Mouse (Mus musculus): ENCODE results near the gene Prg3. TPM values are rescaled to one million over a fixed set of nuclear protein-coding genes. Genes with fewer than 3 reads are reported as not detected.
A peak's percentile ranks its signal among the peaks of the same experiment; 100 is the strongest.

Gene Prg3
- total and polyA plus RNA-seq, 3 experiments: not detected

GRCm38 (mm10) chr2:84941332-84941731, 46.7 kb upstream of the Prg3 start:
- no peaks in the 10 kb centered on the region for H3K27me3 ChIP-seq (ENCODE audit: control insufficient read depth in 1 of 2, insufficient read depth in 2 of 2, low read length in 2 of 2)
- H3K9ac ChIP-seq (ENCODE audit: control insufficient read depth, low read depth, low read length, poor library complexity, severe bottlenecking): no peak overlapping the region
- H3K4me1 ChIP-seq (ENCODE audit: control insufficient read depth in 1 of 2, insufficient read depth in 2 of 2, low read length in 2 of 2): peaks cover 9 to 20% of the 10 kb centered on the region in 2 experiments
- H3K9me3 ChIP-seq (replicated peaks; ENCODE audit: insufficient read depth, low read length): no peaks in the 10 kb centered on the region
- peaks cover 10 to 22% of the 10 kb centered on the region in 2 experiments for H3K36me3 ChIP-seq (ENCODE audit: control insufficient read depth in 1 of 2, insufficient read depth in 2 of 2, low read length in 2 of 2)
- no peak overlapping the region for H3K4me3 ChIP-seq (ENCODE audit: control insufficient read depth in 1 of 2, insufficient read depth in 1 of 2, low read depth in 2 of 2, low read length in 2 of 2)
- peaks cover 28% of the 10 kb centered on the region for H3K79me2 ChIP-seq (ENCODE audit: control insufficient read depth, insufficient read depth, low read length, poor library complexity)
- no peak for DNase-seq (ENCODE audit: low read depth, low spot score)
- TF ChIP-seq GATA1 (IDR thresholded peaks at IDR 0.05; ENCODE audit: low read depth, low read length) (peak; percentile 23; the same call in 1 of the 2 replicates), ETS1 (IDR thresholded peaks at IDR 0.05; ENCODE audit: low read depth, low read length) (no peak)
- no peak overlapping the region for H3K27ac ChIP-seq (ENCODE audit: control insufficient read depth, low read depth, low read length)

- no peak for TF ChIP-seq TAL1 (IDR thresholded peaks at IDR 0.05; ENCODE audit: low read length)
- TF ChIP-seq ZNF384 (IDR thresholded peaks at IDR 0.05; ENCODE audit: low read depth, low read length): no peak
- no peak for TF ChIP-seq KAT2A (conservative IDR thresholded peaks at IDR 0.05; ENCODE audit: low read depth, low read length)
- TF ChIP-seq USF2 (IDR thresholded peaks at IDR 0.05; ENCODE audit: borderline replicate concordance in 1 of 2, insufficient read depth in 1 of 2, low read depth in 1 of 2, low read length in 2 of 2): no peak
- no peak for TF ChIP-seq MEF2A (IDR thresholded peaks at IDR 0.05; ENCODE audit: extremely low read depth, insufficient replicate concordance, low read depth, low read length, poor library complexity, severe bottlenecking)
- TF ChIP-seq RCOR1 (IDR thresholded peaks at IDR 0.05; ENCODE audit: low read depth, low read length): no peak
- TF ChIP-seq ZMIZ1 (IDR thresholded peaks at IDR 0.05; ENCODE audit: low read depth, low read length): no peak
- no peak for TF ChIP-seq GABPA (IDR thresholded peaks at IDR 0.05; ENCODE audit: low read depth, low read length)
- no peak for TF ChIP-seq ELF1 (IDR thresholded peaks at IDR 0.05; ENCODE audit: low read depth, low read length)
- no peak for TF ChIP-seq E2F4 (IDR thresholded peaks at IDR 0.05; ENCODE audit: borderline replicate concordance, low read depth, low read length)
- TF ChIP-seq MAFK (IDR thresholded peaks at IDR 0.05; ENCODE audit: borderline replicate concordance, low read depth, low read length): no peak
- no peak for TF ChIP-seq BHLHE40 (IDR thresholded peaks at IDR 0.05; ENCODE audit: borderline replicate concordance, low read depth, low read length)
- TF ChIP-seq USF1 (IDR thresholded peaks at IDR 0.05; ENCODE audit: low read depth, low read length): no peak
- TF ChIP-seq ZC3H11A (IDR thresholded peaks at IDR 0.05; ENCODE audit: low read depth, low read length): no peak
- TF ChIP-seq POLR2AphosphoS2 (IDR thresholded peaks at IDR 0.05; ENCODE audit: low read length): no peak
- TF ChIP-seq SIN3A (IDR thresholded peaks at IDR 0.05; ENCODE audit: low read length): no peak
- TF ChIP-seq GATA1 (IDR thresholded peaks at IDR 0.05; ENCODE audit: low read depth, low read length): no peak
- no peak for TF ChIP-seq NELFE (IDR thresholded peaks at IDR 0.05; ENCODE audit: low read depth, low read length)
- H3K4me3 ChIP-seq (ENCODE audit: control insufficient read depth in 1 of 2, insufficient read depth in 1 of 2, low read depth in 2 of 2, low read length in 2 of 2): no peak overlapping the region
- H3K4me1 ChIP-seq (ENCODE audit: control insufficient read depth in 1 of 2, insufficient read depth in 2 of 2, low read length in 2 of 2): peaks cover 9 to 20% of the 10 kb centered on the region in 2 experiments
- H3K27me3 ChIP-seq (ENCODE audit: control insufficient read depth in 1 of 2, insufficient read depth in 2 of 2, low read length in 2 of 2): no peaks in the 10 kb centered on the region
- H3K79me2 ChIP-seq (ENCODE audit: control insufficient read depth, insufficient read depth, low read length, poor library complexity): peaks cover 25% of the 10 kb centered on the region
- H3K27ac ChIP-seq (ENCODE audit: control insufficient read depth, low read depth, low read length): no peak overlapping the region
- no peak overlapping the region for H3K9ac ChIP-seq (ENCODE audit: control insufficient read depth, low read depth, low read length, poor library complexity, severe bottlenecking)
- peaks cover 13 to 22% of the 10 kb centered on the region in 2 experiments for H3K36me3 ChIP-seq (ENCODE audit: control insufficient read depth in 1 of 2, insufficient read depth in 2 of 2, low read length in 2 of 2)
- DNase-seq (ENCODE audit: low read depth, low spot score): no peak
- no peaks in the 10 kb centered on the region for H3K9me3 ChIP-seq (replicated peaks; ENCODE audit: insufficient read depth, low read length)
Observed at GRCm38 (mm10) chr2:84941795-84942194, 46.2 kb upstream of the Prg3 start.
